Mouse (Mus musculus): Measurements from ENCODE around the gene Plcb2.

DNA sequence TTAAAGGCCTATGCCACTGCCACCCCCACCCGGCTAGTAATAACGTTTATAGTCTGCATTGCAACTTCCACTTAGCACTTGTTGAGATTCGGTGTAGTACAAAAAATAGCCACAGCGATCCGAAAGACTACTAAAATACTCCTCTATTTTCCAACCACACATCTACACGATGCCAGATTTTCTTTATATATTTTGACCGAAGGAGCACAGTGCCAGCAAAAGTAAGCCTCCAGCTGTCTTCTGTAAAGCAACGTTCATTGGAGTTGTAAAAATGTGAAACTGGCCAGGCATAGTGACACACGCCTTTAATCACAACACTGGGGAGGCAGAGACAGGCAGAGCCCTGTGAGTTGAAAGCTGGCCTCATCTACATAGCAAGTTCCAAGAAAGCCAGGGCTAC lies 12.9 kb upstream of the Plcb2 start:
- TF ChIP-seq CTCF (IDR thresholded peaks at IDR 0.05; ENCODE audit: low read depth): no peak
- TF ChIP-seq EP300 (IDR thresholded peaks at IDR 0.05; ENCODE audit: low read depth): no peak

All from heart, postnatal 0 days (tissue).